Mouse (Mus musculus): Measurements from ENCODE around the gene Zfp131. TPM values are rescaled to one million over a fixed set of nuclear protein-coding genes. Genes with fewer than 3 reads are reported as not detected.

Gene Zfp131
- 9.4 and 11.7 TPM in 2 replicates for polyA plus RNA-seq (2012; rRNA removed)

DNA sequence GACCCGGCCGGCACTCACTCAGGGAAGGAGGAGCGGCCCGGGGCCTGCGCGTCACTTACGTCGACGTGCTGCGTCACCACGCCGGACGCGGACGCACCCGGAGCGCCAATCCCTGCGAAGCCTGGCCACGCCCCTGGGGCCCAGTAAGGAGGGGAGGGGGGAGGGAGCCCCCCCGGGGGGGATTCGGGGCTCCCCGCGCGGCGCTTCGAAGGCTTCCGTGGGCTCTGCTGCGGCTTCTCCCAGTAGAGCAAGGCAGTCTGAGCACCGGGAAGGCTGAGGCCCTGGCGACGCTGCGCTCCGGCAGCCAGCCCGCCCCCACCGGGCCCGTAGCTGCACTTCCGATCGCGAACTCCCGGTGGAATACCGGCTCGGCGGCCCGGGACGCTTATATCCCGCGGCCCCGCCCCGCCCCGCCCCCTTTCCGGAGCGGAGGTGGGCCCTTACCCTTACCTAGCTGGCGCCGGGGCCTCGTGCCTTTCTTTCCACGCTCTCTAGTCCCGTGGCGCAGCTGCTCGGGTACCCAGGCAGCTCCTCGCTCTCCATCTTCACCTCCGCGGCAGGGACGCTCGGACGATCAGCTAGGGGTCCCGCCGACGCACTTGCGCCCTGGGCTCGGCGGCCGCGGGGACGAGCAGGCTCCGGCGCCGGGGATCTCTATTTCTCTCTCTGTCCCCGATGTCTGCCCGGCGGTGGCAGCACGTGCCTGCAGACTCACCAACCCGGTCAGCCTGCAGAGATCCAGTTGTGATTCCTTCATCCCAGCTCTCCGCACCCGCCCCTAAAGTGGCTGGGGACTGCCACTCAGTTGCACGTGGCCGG, at the start of gene Zfp131:
Gene Zfp131, minus strand, starts transcription at position 129 of the 819 bp plus-strand sequence.

GRCm38 (mm10) chr13:119835320-119836056, 44.8 kb upstream of the Zfp131 start, which contains the start of gene D13Ertd608e:
D13Ertd608e (plus strand) TSS chr13:119836006.

DNA sequence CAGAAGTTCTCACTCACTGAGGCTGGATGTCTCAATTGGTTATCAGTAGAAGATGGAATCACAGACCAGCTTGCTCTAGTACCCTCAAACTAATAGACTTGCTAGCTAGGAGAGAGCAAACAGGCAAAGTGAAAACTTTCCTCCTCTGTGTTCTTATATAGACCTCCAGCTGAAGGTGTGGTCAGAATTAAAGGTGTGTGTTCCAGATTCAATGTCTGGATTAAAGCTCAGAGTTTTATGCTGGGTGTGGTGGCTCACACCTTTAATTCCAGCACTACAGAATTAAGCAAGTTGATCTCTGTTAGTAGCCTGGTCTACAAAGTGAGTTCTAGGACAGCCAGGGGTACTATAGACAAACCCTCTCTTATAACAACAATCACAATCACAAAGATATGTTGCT, 39.4 kb upstream of the Zfp131 start, which contains the start of gene AF067063:
Gene AF067063, minus strand, starts transcription at position 101 of the 400 bp plus-strand sequence.

DNA sequence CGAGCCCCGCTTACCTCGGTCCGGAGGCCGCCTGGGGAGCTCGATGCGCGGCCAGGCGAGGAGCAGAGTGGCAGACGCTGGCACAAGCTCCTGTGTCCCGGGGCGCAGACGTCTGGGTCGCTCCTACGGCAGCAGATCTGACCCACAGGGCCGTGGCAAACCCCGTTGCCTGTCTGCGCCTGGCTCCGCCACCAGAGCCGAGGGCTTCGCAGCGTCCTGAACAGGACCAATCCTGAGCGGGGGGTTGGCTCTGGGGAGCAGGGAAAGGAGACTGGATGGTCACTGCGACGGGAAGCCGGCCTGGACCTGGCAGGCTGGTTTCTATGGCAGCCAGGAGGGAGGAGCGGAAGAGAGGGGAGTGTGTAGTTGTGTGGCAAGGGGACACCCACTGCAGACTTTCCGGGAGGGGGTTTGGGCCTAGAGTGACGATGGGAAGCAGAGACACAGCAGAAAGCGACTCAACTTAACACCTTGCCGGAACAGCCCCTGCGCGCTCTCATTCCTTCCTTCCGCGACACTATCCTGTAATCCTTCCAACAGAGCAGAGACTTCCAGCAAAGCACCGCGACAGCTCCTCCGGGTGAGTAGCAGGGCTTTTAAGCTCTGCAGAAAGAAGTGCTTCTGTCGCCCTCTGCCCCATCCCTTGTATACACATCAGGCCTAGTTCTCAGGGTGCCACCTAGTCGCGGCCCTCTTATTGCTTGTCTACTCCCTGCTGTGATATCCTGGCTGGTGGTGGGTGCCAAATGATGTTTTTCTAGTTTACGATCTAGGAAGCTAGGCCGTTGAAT, 34.8 kb downstream of the Zfp131 start, which contains the start of gene Nim1k:
Gene Nim1k, minus strand, starts transcription at position 202 of the 791 bp plus-strand sequence.

Other genes with a start within 250 kb of the Zfp131 start
- 0.11 and 0.20 TPM in 2 replicates for gene Ccl28, start 167.1 kb downstream of the Zfp131 start, polyA plus RNA-seq (2012; rRNA removed)
- 83.3 and 102 TPM in 2 replicates for gene Hmgcs1, start 100.5 kb downstream of the Zfp131 start, polyA plus RNA-seq (2012; rRNA removed)
- gene Nim1k, start 35.0 kb downstream of the Zfp131 start, polyA plus RNA-seq (2012; rRNA removed): 0.02 and 0.05 TPM in 2 replicates
- not detected in 2 replicates for gene AF067063, start 39.3 kb upstream of the Zfp131 start, polyA plus RNA-seq (2012; rRNA removed)
- gene D13Ertd608e, start 45.1 kb upstream of the Zfp131 start, polyA plus RNA-seq (2012; rRNA removed): not detected in 2 replicates
- gene Tcstv1, start 103.9 kb upstream of the Zfp131 start, polyA plus RNA-seq (2012; rRNA removed): not detected in 2 replicates
- gene Gm21761, start 138.4 kb upstream of the Zfp131 start, polyA plus RNA-seq (2012; rRNA removed): not detected in 2 replicates
- gene B020031M17Rik, start 159.9 kb upstream of the Zfp131 start, polyA plus RNA-seq (2012; rRNA removed): not detected in 2 replicates
- not detected in 2 replicates for gene Gm36079, start 236.1 kb upstream of the Zfp131 start, polyA plus RNA-seq (2012; rRNA removed)

Measured in liver, embryonic 14 days (tissue).